Mouse (Mus musculus) CH12.LX (cell line): ENCODE measurements around the gene Prpf31. TPM values are rescaled to one million over a fixed set of nuclear protein-coding genes. Genes with fewer than 3 reads are reported as not detected.
A peak's percentile ranks its signal among the peaks of the same experiment; 100 is the strongest.

Experiments used
- DNase-seq: peaks from one replicate; pipeline ENCODE4 v3.0.0-alpha.2; 2013; ENCODE audit errors: extremely low read depth
- H3K27ac ChIP-seq: 2 replicates; pipeline ENCODE4 v1.5.1; 2012; ENCODE audit warnings: low read depth, mild to moderate bottlenecking, control low read depth, moderate library complexity; ENCODE audit not compliant: insufficient read depth
- H3K27me3 ChIP-seq: replicated peaks from 2 replicates; pipeline ENCODE3; 2012; ENCODE audit warnings: inconsistent platforms
- H3K36me3 ChIP-seq, 2 experiments: replicated peaks in 1 of 2; 2 replicates each; pipeline versions ENCODE3 to v1.6.1; 2012; ENCODE audit warnings: inconsistent platforms in 1 of 2, low read length in 1 of 2, mild to moderate bottlenecking in 1 of 2, mixed read lengths in 1 of 2, moderate library complexity in 1 of 2; ENCODE audit not compliant: control insufficient read depth in 1 of 2, insufficient read depth in 1 of 2
- H3K4me1 ChIP-seq, 2 experiments: 2 replicates each; pipeline ENCODE4 v1.6.1; 2012; ENCODE audit warnings: inconsistent platforms in 1 of 2, moderate library complexity in 1 of 2; ENCODE audit not compliant: insufficient read depth in 2 of 2, control insufficient read depth in 1 of 2
- H3K4me2 ChIP-seq: 2 replicates; pipeline ENCODE4 v1.6.1; 2012; ENCODE audit warnings: low read depth, mild to moderate bottlenecking, control low read depth; ENCODE audit not compliant: poor library complexity, insufficient read depth, severe bottlenecking
- H3K4me3 ChIP-seq, 3 experiments: fragments of 150-350 bp in 1 of 3; sonication (generic) in 1 of 3; replicated peaks in 1 of 3; 2 replicates each; pipeline versions ENCODE3 to v1.5.1; 2011 to 2012; ENCODE audit warnings: low read depth in 2 of 3, low read length in 2 of 3, mild to moderate bottlenecking in 2 of 3, moderate library complexity in 2 of 3, control low read depth in 1 of 3, improper control_type of control experiment in 1 of 3, inconsistent platforms in 1 of 3, mixed read lengths in 1 of 3; ENCODE audit not compliant: poor library complexity in 1 of 3
- H3K79me2 ChIP-seq: replicated peaks from 2 replicates; pipeline ENCODE4 v1.6.1; 2012; ENCODE audit warnings: mild to moderate bottlenecking, moderate library complexity; ENCODE audit not compliant: control insufficient read depth, poor library complexity, insufficient read depth, severe bottlenecking; ENCODE audit errors: extremely low read depth
- H3K9ac ChIP-seq: 2 replicates; pipeline ENCODE4 v1.6.1; 2012; ENCODE audit warnings: low read depth, mild to moderate bottlenecking, control low read depth, moderate library complexity; ENCODE audit not compliant: insufficient read depth
- H3K9me3 ChIP-seq: replicated peaks from 2 replicates; pipeline ENCODE3; 2012; ENCODE audit warnings: low read length, inconsistent platforms, mixed read lengths
- BHLHE40 ChIP-seq: IDR thresholded peaks from 2 replicates; pipeline ENCODE4 v1.6.1; 2011; ENCODE audit warnings: mild to moderate bottlenecking, low read depth, low read length, improper control_type of control experiment
- ELF1 ChIP-seq: IDR thresholded peaks from 2 replicates; pipeline ENCODE4 v1.6.1; 2014; ENCODE audit warnings: low read depth, mild to moderate bottlenecking, inconsistent platforms, low read length, improper control_type of control experiment
- EP300 ChIP-seq: IDR thresholded peaks from 2 replicates; pipeline ENCODE4 v1.6.1; 2011; ENCODE audit warnings: low read length, improper control_type of control experiment
- ETS1 ChIP-seq: conservative IDR thresholded peaks from 2 replicates; pipeline ENCODE4 v1.6.1; 2012; ENCODE audit warnings: low read depth, mild to moderate bottlenecking, inconsistent platforms, low read length, improper control_type of control experiment, moderate library complexity
- IRF4 ChIP-seq: IDR thresholded peaks from 2 replicates; pipeline ENCODE4 v1.6.1; 2014; ENCODE audit warnings: low read depth, mild to moderate bottlenecking, inconsistent platforms, low read length, improper control_type of control experiment
- JUN ChIP-seq: IDR thresholded peaks from 2 replicates; pipeline ENCODE4 v1.6.1; 2011; ENCODE audit warnings: low read depth, mild to moderate bottlenecking, low read length, improper control_type of control experiment, moderate library complexity; ENCODE audit not compliant: insufficient read depth
- JUND ChIP-seq: conservative IDR thresholded peaks from 2 replicates; pipeline ENCODE4 v1.6.1; 2011; ENCODE audit warnings: low read depth, low read length, improper control_type of control experiment
- KAT2A ChIP-seq: IDR thresholded peaks from 2 replicates; pipeline ENCODE4 v1.6.1; 2012; ENCODE audit warnings: low read length, improper control_type of control experiment, inconsistent platforms; ENCODE audit not compliant: insufficient replicate concordance
- MAFK ChIP-seq: IDR thresholded peaks from 2 replicates; pipeline ENCODE4 v1.6.1; 2011; ENCODE audit warnings: low read length, improper control_type of control experiment; ENCODE audit not compliant: insufficient replicate concordance
- MAX ChIP-seq: IDR thresholded peaks from 2 replicates; pipeline ENCODE4 v1.6.1; 2011; ENCODE audit warnings: low read length, improper control_type of control experiment
- MEF2A ChIP-seq: IDR thresholded peaks from 2 replicates; pipeline ENCODE4 v1.6.1; 2014; ENCODE audit warnings: low read depth, mild to moderate bottlenecking, inconsistent platforms, low read length, improper control_type of control experiment, borderline replicate concordance
- MXI1 ChIP-seq: IDR thresholded peaks from 2 replicates; pipeline ENCODE4 v1.6.1; 2011; ENCODE audit warnings: mild to moderate bottlenecking, low read depth, low read length, improper control_type of control experiment
- MYC ChIP-seq: IDR thresholded peaks from 2 replicates; pipeline ENCODE4 v1.6.1; 2011; ENCODE audit warnings: low read depth, mild to moderate bottlenecking, improper control_type of control experiment, low read length
- PAX5 ChIP-seq: IDR thresholded peaks from 2 replicates; pipeline ENCODE4 v1.6.1; 2012; ENCODE audit warnings: low read length, inconsistent platforms, mixed read lengths
- POLR2A ChIP-seq: IDR thresholded peaks from 2 replicates; pipeline ENCODE4 v1.6.1; 2011; ENCODE audit warnings: low read depth, mild to moderate bottlenecking, improper control_type of control experiment, low read length
- POLR2AphosphoS2 ChIP-seq: IDR thresholded peaks from 2 replicates; pipeline ENCODE4 v1.6.1; 2011; ENCODE audit warnings: low read depth, low read length, improper control_type of control experiment
- RAD21 ChIP-seq: IDR thresholded peaks from 2 replicates; pipeline ENCODE4 v1.6.1; 2011; ENCODE audit warnings: low read depth, mild to moderate bottlenecking, low read length, improper control_type of control experiment, moderate library complexity
- RCOR1 ChIP-seq: conservative IDR thresholded peaks from 2 replicates; pipeline ENCODE4 v1.6.1; 2012; ENCODE audit warnings: low read depth, mild to moderate bottlenecking, inconsistent platforms, low read length, improper control_type of control experiment
- SMC3 ChIP-seq: IDR thresholded peaks from 2 replicates; pipeline ENCODE4 v1.6.1; 2011; ENCODE audit warnings: low read depth, low read length, improper control_type of control experiment
- TCF12 ChIP-seq: IDR thresholded peaks from 2 replicates; pipeline ENCODE4 v1.6.1; 2014; ENCODE audit warnings: low read depth, mild to moderate bottlenecking, inconsistent platforms, low read length, improper control_type of control experiment
- USF1 ChIP-seq: IDR thresholded peaks from 2 replicates; pipeline ENCODE4 v1.6.1; 2014; ENCODE audit warnings: low read depth, mild to moderate bottlenecking, inconsistent platforms, low read length, improper control_type of control experiment
- USF2 ChIP-seq: conservative IDR thresholded peaks from 2 replicates; pipeline ENCODE4 v1.6.1; 2011; ENCODE audit warnings: low read depth, low read length, improper control_type of control experiment
- ZMIZ1 ChIP-seq: IDR thresholded peaks from 2 replicates; pipeline ENCODE4 v1.6.1; 2012; ENCODE audit warnings: low read depth, mild to moderate bottlenecking, inconsistent platforms, low read length, improper control_type of control experiment
- dilution Hi-C: fragments of 300-500 bp; cut with MboI; formaldehyde crosslinking; loops from 2 replicates; pipeline ENCODE4 v1.14.3; 2020; ENCODE audit warnings: low sequenced_read_pairs; ENCODE audit not compliant: extremely low pct_unique_long_range_greater_than_20kb, extremely low pct_ligation_motif_present
- in situ Hi-C: fragments of 300-500 bp; cut with MboI; formaldehyde crosslinking; loops from 3 replicates; pipeline ENCODE4 v1.14.3; 2019; ENCODE audit warnings: low sequenced_read_pairs, low pct_ligation_motif_present, low pct_unique_long_range_greater_than_20kb, mixed read lengths
- polyA plus RNA-seq: library from polyadenylated mRNA; unstranded; fragments of >175 nt; gene quantifications from 2 replicates; pipeline ENCODE4 v1.2.1, GENCODE M21; 2012; ENCODE audit warnings: low read depth; ENCODE audit not compliant: insufficient read length
- total RNA-seq, 2 experiments: library from RNA; depleted of rRNA; stranded (reverse); fragments of 300-350 nt in 1 of 2; fragments of >200 nt in 1 of 2; gene quantifications; 2 replicates each; pipeline ENCODE4 v1.2.3; 2012 to 2014

The Prpf31 gene
- total and polyA plus RNA-seq, 3 experiments: 99.2 to 171 (median 117) TPM

GRCm38 (mm10) chr7:3607391-3607790, 22.4 kb upstream of the Prpf31 start (continued):
- TF ChIP-seq RAD21: no peak
- no peak for TF ChIP-seq MAFK
- no peak for TF ChIP-seq MXI1
- no peak for TF ChIP-seq MEF2A
- peak; percentile 73 for TF ChIP-seq IRF4
- TF ChIP-seq, all 38 proteins: peak for 12

- peaks cover 4% of the 10 kb centered on the region for H3K9me3 ChIP-seq
- H3K27ac ChIP-seq: no peak overlapping the region
- H3K4me1 ChIP-seq: peaks cover 0 to 3% of the 10 kb centered on the region in 2 experiments; a peak in 1 of 4 replicates
- no peaks in the 10 kb centered on the region for H3K27me3 ChIP-seq
- in situ Hi-C loops (no loop called here), dilution Hi-C loops (no loop called here)
- DNase-seq: no peak
- H3K9ac ChIP-seq: no peak overlapping the region
- no peak overlapping the region for H3K4me2 ChIP-seq
- no peak overlapping the region for H3K4me3 ChIP-seq
- TF ChIP-seq RCOR1: no peak
- no peak for TF ChIP-seq USF1
- TF ChIP-seq MYC: no peak
- no peak for TF ChIP-seq JUND
- no peak for TF ChIP-seq ETS1
- no peak for TF ChIP-seq TCF12
- TF ChIP-seq USF2: no peak
- no peak for TF ChIP-seq PAX5
- TF ChIP-seq KAT2A: no peak
- no peak for TF ChIP-seq MAX
- no peak for TF ChIP-seq ELF1
- no peak for TF ChIP-seq POLR2AphosphoS2
- TF ChIP-seq JUN: no peak
- TF ChIP-seq BHLHE40: no peak
- TF ChIP-seq EP300: no peak
- TF ChIP-seq SMC3: no peak
- H3K36me3 ChIP-seq: no peaks in the 10 kb centered on the region
- H3K79me2 ChIP-seq: no peaks in the 10 kb centered on the region
Measured at GRCm38 (mm10) chr7:3608668-3609067, 21.1 kb upstream of the Prpf31 start.

- H3K36me3 ChIP-seq: no peaks in the 10 kb centered on the region
- H3K9ac ChIP-seq: no peak overlapping the region
- H3K4me2 ChIP-seq: no peak overlapping the region
- H3K27ac ChIP-seq: no peak overlapping the region
- H3K27me3 ChIP-seq: no peaks in the 10 kb centered on the region
- dilution Hi-C loops: no loop called here
- H3K4me3 ChIP-seq: no peak overlapping the region
- no peak for TF ChIP-seq ELF1
- TF ChIP-seq ZMIZ1: no peak
- no peak for TF ChIP-seq POLR2A
- TF ChIP-seq EP300: no peak
- no peak for TF ChIP-seq BHLHE40
- TF ChIP-seq SMC3: no peak
- TF ChIP-seq RAD21: no peak
- TF ChIP-seq, all 38 proteins: peak for 0
- peaks cover 0 to 3% of the 10 kb centered on the region in 2 experiments; a peak in 1 of 4 replicates for H3K4me1 ChIP-seq
- in situ Hi-C loops: no loop called here
- no peak for DNase-seq
- H3K9me3 ChIP-seq: peaks cover 4% of the 10 kb centered on the region
- H3K79me2 ChIP-seq: no peaks in the 10 kb centered on the region
Measured at GRCm38 (mm10) chr7:3609082-3609481, 20.7 kb upstream of the Prpf31 start.
